Mouse (Mus musculus) C2C12 (cell line): ENCODE data around the gene Ddn. TPM values are rescaled to one million over a fixed set of nuclear protein-coding genes. Genes with fewer than 3 reads are reported as not detected.
A peak's percentile ranks its signal among the peaks of the same experiment; 100 is the strongest.

Experiments used
- H3K27me3 ChIP-seq: one replicate; pipeline ENCODE4 v1.6.1; 2011; ENCODE audit not compliant: control insufficient read depth, insufficient read depth, insufficient read length
- H3K36me3 ChIP-seq: one replicate; pipeline ENCODE4 v1.6.1; 2011; ENCODE audit not compliant: control insufficient read depth, insufficient read depth
- H3K4me3 ChIP-seq: one replicate; pipeline ENCODE4 v1.5.1; 2011; ENCODE audit warnings: mild to moderate bottlenecking, control low read depth; ENCODE audit not compliant: poor library complexity, insufficient read depth, severe bottlenecking
- H3K79me2 ChIP-seq: one replicate; pipeline ENCODE4 v1.6.1; 2011; ENCODE audit not compliant: control insufficient read depth, insufficient read depth
- H3K79me3 ChIP-seq: one replicate; pipeline ENCODE4 v1.6.1; 2011; ENCODE audit warnings: low read depth, control low read depth
- H3ac ChIP-seq: one replicate; pipeline ENCODE3; 2011; ENCODE audit warnings: low read depth; ENCODE audit not compliant: control insufficient read depth, insufficient read length
- CEBPB ChIP-seq: IDR thresholded peaks from one replicate; pipeline ENCODE4 v1.6.1; 2011; ENCODE audit warnings: low read depth, mild to moderate bottlenecking, control low read depth, moderate library complexity
- CTCF ChIP-seq: IDR thresholded peaks from one replicate; pipeline ENCODE4 v1.5.1; 2011; ENCODE audit not compliant: control insufficient read depth, insufficient read depth, insufficient read length
- FOSL1 ChIP-seq: IDR thresholded peaks from one replicate; pipeline ENCODE4 v1.8.0; 2011; ENCODE audit warnings: mild to moderate bottlenecking, low read length; ENCODE audit not compliant: poor library complexity, insufficient read depth, severe bottlenecking
- MAX ChIP-seq: IDR thresholded peaks from one replicate; pipeline ENCODE4 v1.6.1; 2011; ENCODE audit warnings: mild to moderate bottlenecking, control low read depth
- MYOD1 ChIP-seq: IDR thresholded peaks from one replicate; pipeline ENCODE4 v1.6.1; 2011; ENCODE audit warnings: low read depth; ENCODE audit not compliant: control insufficient read depth, insufficient read length
- MYOG ChIP-seq: IDR thresholded peaks from one replicate; pipeline ENCODE4 v1.6.1; 2011; ENCODE audit not compliant: control insufficient read depth, insufficient read length; ENCODE audit errors: extremely low read depth
- USF1 ChIP-seq: IDR thresholded peaks from one replicate; pipeline ENCODE4 v1.6.1; 2011; ENCODE audit warnings: low read depth, mild to moderate bottlenecking, control low read depth, moderate library complexity
- polyA plus RNA-seq: library from polyadenylated mRNA; unstranded; fragments of >200 nt; fragmentation: generic; extraction: Trizol; gene quantifications from one replicate; pipeline ENCODE4 v1.2.1, GENCODE M21; 2012; ENCODE audit warnings: missing spikeins

Ddn gene
- polyA plus RNA-seq, 1 experiment = 0.11 TPM

GRCm38 (mm10) chr15:98835291-98835690 is 26.0 kb upstream of the Ddn start:
- peaks cover 71% of the 10 kb centered on the region for H3K36me3 ChIP-seq
- H3ac ChIP-seq = no peak overlapping the region
- no peak overlapping the region for H3K4me3 ChIP-seq

GRCm38 (mm10) chr15:98834059-98834458 is 24.8 kb upstream of the Ddn start:
- TF ChIP-seq MYOG (no peak), FOSL1 (no peak), CTCF (no peak)
- Histone ChIP-seq H3K27me3 (no peaks in the 10 kb centered on the region), H3ac (no peak overlapping the region), H3K79me2 (peaks cover 33% of the 10 kb centered on the region), H3K4me3 (no peak overlapping the region), H3K36me3 (peaks cover 59% of the 10 kb centered on the region), H3K79me3 (peaks cover 14% of the 10 kb centered on the region)

More at GRCm38 (mm10) chr15:98835291-98835690, 26.0 kb upstream of the Ddn start:
- H3K79me2 ChIP-seq = peaks cover 28% of the 10 kb centered on the region
- H3K27me3 ChIP-seq = no peaks in the 10 kb centered on the region
- peaks cover 1% of the 10 kb centered on the region for H3K79me3 ChIP-seq
- TF ChIP-seq USF1 (no peak), MAX (no peak), FOSL1 (no peak), MYOG (no peak), CTCF (no peak), CEBPB (no peak), MYOD1 (no peak)

GRCm38 (mm10) chr15:98833281-98833680 is 24.0 kb upstream of the Ddn start:
- peaks cover 33% of the 10 kb centered on the region for H3K79me2 ChIP-seq
- no peak overlapping the region for H3K4me3 ChIP-seq
- H3K27me3 ChIP-seq = no peaks in the 10 kb centered on the region
- peaks cover 18% of the 10 kb centered on the region for H3K79me3 ChIP-seq
- peaks cover 55% of the 10 kb centered on the region for H3K36me3 ChIP-seq
- H3ac ChIP-seq = no peak overlapping the region
- TF ChIP-seq CTCF = no peak
- TF ChIP-seq MYOG = no peak
- TF ChIP-seq FOSL1 = no peak
- TF ChIP-seq USF1 = no peak
- TF ChIP-seq MYOD1 = no peak
- TF ChIP-seq CEBPB = no peak
- no peak for TF ChIP-seq MAX

- TF ChIP-seq CEBPB = no peak
- no peak for TF ChIP-seq USF1
- no peak for TF ChIP-seq MYOG
- no peak for TF ChIP-seq MYOD1
- TF ChIP-seq MAX = no peak
- no peak for TF ChIP-seq CTCF
- no peak for TF ChIP-seq FOSL1
- H3K4me3 ChIP-seq = no peak overlapping the region
- H3K36me3 ChIP-seq = peaks cover 54% of the 10 kb centered on the region
Observed at GRCm38 (mm10) chr15:98832161-98833058, 23.1 kb upstream of the Ddn start.

GRCm38 (mm10) chr15:98831684-98832035 is 22.4 kb upstream of the Ddn start:
- Histone ChIP-seq H3K36me3 (peaks cover 47% of the 10 kb centered on the region), H3K27me3 (no peaks in the 10 kb centered on the region), H3K79me2 (peaks cover 45% of the 10 kb centered on the region), H3K79me3 (peaks cover 28% of the 10 kb centered on the region), H3K4me3 (peak overlapping the region; percentile 99), H3ac (peak overlapping the region; percentile 43)
- TF ChIP-seq MAX = no peak
- TF ChIP-seq MYOD1 = no peak
- no peak for TF ChIP-seq CTCF
- TF ChIP-seq USF1 = no peak
- no peak for TF ChIP-seq FOSL1
- no peak for TF ChIP-seq CEBPB
- no peak for TF ChIP-seq MYOG

More at GRCm38 (mm10) chr15:98832161-98833058, 23.1 kb upstream of the Ddn start:
- no peak overlapping the region for H3ac ChIP-seq
- peaks cover 24% of the 10 kb centered on the region for H3K79me3 ChIP-seq
- peaks cover 37% of the 10 kb centered on the region for H3K79me2 ChIP-seq
- no peaks in the 10 kb centered on the region for H3K27me3 ChIP-seq
